Mouse (Mus musculus): ENCODE results near the gene Tedc2. TPM values are rescaled to one million over a fixed set of nuclear protein-coding genes. Genes with fewer than 3 reads are reported as not detected.
A peak's percentile ranks its signal among the peaks of the same experiment; 100 is the strongest.

Gene Tedc2
- polyA plus RNA-seq (2014; fragmentation: Nextera tagmentation; extraction: Ambion mirVana), result 13.4 and 14.8 TPM in 2 replicates

- Histone ChIP-seq H3K4me3 (ENCODE audit: low read length) (peak within 1 kb of the TSS; percentile 74), H3K9ac (ENCODE audit: low read depth, low read length) (peak within 1 kb of the TSS; percentile 71), H3K27ac (ENCODE audit: low read depth, low read length) (peak within 1 kb of the TSS; percentile 18; the same call in 1 of the 2 replicates), H3K4me2 (replicated peaks; ENCODE audit: low read depth, low read length) (peak within 1 kb of the TSS; percentile 70), H3K36me3 (ENCODE audit: control insufficient read depth, insufficient read depth, low read length) (peaks cover 56% of the 10 kb centered on the region), H3K9me3 (ENCODE audit: control insufficient read depth, low read length) (no peaks in the 10 kb centered on the region), H3K4me1 (ENCODE audit: control insufficient read depth, insufficient read depth, low read length) (peaks cover 7% of the 10 kb centered on the region), H3K27me3 (ENCODE audit: control insufficient read depth, insufficient read depth, low read length) (no peaks in the 10 kb centered on the region)
- WGBS, result 6% methylated on average over 41 of the region's 41 CpGs
- peak; percentile 94 for ATAC-seq (ENCODE audit: low FRiP score, low TSS enrichment)
Observed at GRCm38 (mm10) chr17:24220435-24221411, at the start of gene Tedc2. Gene Tedc2, minus strand, starts transcription at chr17:24220851.

DNA sequence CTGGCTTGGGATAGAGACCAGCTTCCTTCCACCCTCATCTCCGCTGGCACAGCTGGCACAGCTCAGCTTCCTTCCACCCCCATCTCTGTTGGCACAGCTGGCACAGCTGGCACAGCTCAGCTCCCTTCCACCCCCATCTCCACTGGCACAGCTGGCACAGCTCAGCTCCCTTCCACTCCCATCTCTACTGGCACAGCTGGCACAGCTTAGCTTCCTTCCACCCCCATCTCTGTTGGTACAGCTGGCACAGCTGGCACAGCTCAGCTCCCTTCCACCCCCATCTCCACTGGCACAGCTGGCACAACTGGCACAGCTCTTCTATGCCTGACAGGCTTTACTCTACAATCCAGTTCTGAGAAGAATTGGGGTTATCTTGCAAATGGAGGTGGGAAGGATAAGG, 46.5 kb upstream of the Tedc2 start:
- H3K36me3 ChIP-seq (ENCODE audit: control insufficient read depth, insufficient read depth, low read length), result no peaks in the 10 kb centered on the region
- ATAC-seq (ENCODE audit: low FRiP score, low TSS enrichment), result no peak
- WGBS, result 92% methylated on average over 1 of the region's 1 CpGs
- no peak overlapping the region for H3K9ac ChIP-seq (ENCODE audit: low read depth, low read length)
- no peak overlapping the region for H3K4me2 ChIP-seq (replicated peaks; ENCODE audit: low read depth, low read length)
- no peak overlapping the region for H3K4me3 ChIP-seq (ENCODE audit: low read length)
- no peaks in the 10 kb centered on the region for H3K9me3 ChIP-seq (ENCODE audit: control insufficient read depth, low read length)
- H3K27me3 ChIP-seq (ENCODE audit: control insufficient read depth, insufficient read depth, low read length), result no peaks in the 10 kb centered on the region
- H3K27ac ChIP-seq (ENCODE audit: low read depth, low read length), result no peak overlapping the region
- no peaks in the 10 kb centered on the region for H3K4me1 ChIP-seq (ENCODE audit: control insufficient read depth, insufficient read depth, low read length)

GRCm38 (mm10) chr17:24264766-24265165, 44.1 kb upstream of the Tedc2 start:
- no peaks in the 10 kb centered on the region for H3K27me3 ChIP-seq (ENCODE audit: control insufficient read depth, insufficient read depth, low read length)
- no peak overlapping the region for H3K4me3 ChIP-seq (ENCODE audit: low read length)
- no peak overlapping the region for H3K4me2 ChIP-seq (replicated peaks; ENCODE audit: low read depth, low read length)
- no peak for ATAC-seq (ENCODE audit: low FRiP score, low TSS enrichment)
- H3K9ac ChIP-seq (ENCODE audit: low read depth, low read length), result no peak overlapping the region
- H3K36me3 ChIP-seq (ENCODE audit: control insufficient read depth, insufficient read depth, low read length), result no peaks in the 10 kb centered on the region
- H3K4me1 ChIP-seq (ENCODE audit: control insufficient read depth, insufficient read depth, low read length), result no peaks in the 10 kb centered on the region
- H3K27ac ChIP-seq (ENCODE audit: low read depth, low read length), result no peak overlapping the region
- WGBS, result 82% methylated on average over 2 of the region's 2 CpGs
- no peaks in the 10 kb centered on the region for H3K9me3 ChIP-seq (ENCODE audit: control insufficient read depth, low read length)

- H3K4me1 ChIP-seq (ENCODE audit: control insufficient read depth, insufficient read depth, low read length), result no peaks in the 10 kb centered on the region
- no peak overlapping the region for H3K9ac ChIP-seq (ENCODE audit: low read depth, low read length)
- H3K9me3 ChIP-seq (ENCODE audit: control insufficient read depth, low read length), result no peaks in the 10 kb centered on the region
- H3K27me3 ChIP-seq (ENCODE audit: control insufficient read depth, insufficient read depth, low read length), result no peaks in the 10 kb centered on the region
- no peak overlapping the region for H3K4me2 ChIP-seq (replicated peaks; ENCODE audit: low read depth, low read length)
- H3K27ac ChIP-seq (ENCODE audit: low read depth, low read length), result no peak overlapping the region
- 66% methylated on average over 4 of the region's 4 CpGs for WGBS
- H3K36me3 ChIP-seq (ENCODE audit: control insufficient read depth, insufficient read depth, low read length), result no peaks in the 10 kb centered on the region
- ATAC-seq (ENCODE audit: low FRiP score, low TSS enrichment), result no peak
- no peak overlapping the region for H3K4me3 ChIP-seq (ENCODE audit: low read length)
Observed at GRCm38 (mm10) chr17:24260516-24260915, 39.9 kb upstream of the Tedc2 start.

DNA sequence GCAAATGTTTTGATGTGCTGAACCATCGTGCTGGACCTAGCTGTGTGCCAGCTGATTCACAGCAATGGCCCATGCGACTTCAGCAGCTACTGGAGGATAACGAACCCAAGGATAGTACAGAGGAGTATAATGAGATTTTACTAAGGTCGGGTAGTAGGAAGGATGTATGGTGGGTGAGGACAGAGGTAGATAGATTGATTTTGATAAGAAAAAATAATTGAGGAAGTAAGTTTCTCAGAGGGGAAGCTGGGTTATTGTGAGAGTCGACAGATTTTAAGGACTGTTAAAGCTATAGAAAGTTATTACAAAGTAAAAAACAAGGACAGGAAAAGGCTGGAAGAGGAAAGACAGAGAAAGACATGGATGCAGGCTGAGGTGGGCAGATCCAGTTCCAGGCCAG, 39.1 kb upstream of the Tedc2 start:
- ATAC-seq (ENCODE audit: low FRiP score, low TSS enrichment), result no peak
- no peaks in the 10 kb centered on the region for H3K36me3 ChIP-seq (ENCODE audit: control insufficient read depth, insufficient read depth, low read length)
- 71% methylated on average over 5 of the region's 5 CpGs for WGBS
- H3K4me2 ChIP-seq (replicated peaks; ENCODE audit: low read depth, low read length), result no peak overlapping the region
- H3K27me3 ChIP-seq (ENCODE audit: control insufficient read depth, insufficient read depth, low read length), result no peaks in the 10 kb centered on the region
- no peak overlapping the region for H3K27ac ChIP-seq (ENCODE audit: low read depth, low read length)
- no peaks in the 10 kb centered on the region for H3K9me3 ChIP-seq (ENCODE audit: control insufficient read depth, low read length)
- H3K4me3 ChIP-seq (ENCODE audit: low read length), result no peak overlapping the region
- no peak overlapping the region for H3K9ac ChIP-seq (ENCODE audit: low read depth, low read length)
- no peaks in the 10 kb centered on the region for H3K4me1 ChIP-seq (ENCODE audit: control insufficient read depth, insufficient read depth, low read length)

- no peak for ATAC-seq (ENCODE audit: low FRiP score, low TSS enrichment)
- Histone ChIP-seq H3K9ac (ENCODE audit: low read depth, low read length) (no peak overlapping the region), H3K4me1 (ENCODE audit: control insufficient read depth, insufficient read depth, low read length) (no peaks in the 10 kb centered on the region), H3K4me3 (ENCODE audit: low read length) (no peak overlapping the region), H3K27ac (ENCODE audit: low read depth, low read length) (no peak overlapping the region), H3K9me3 (ENCODE audit: control insufficient read depth, low read length) (no peaks in the 10 kb centered on the region), H3K36me3 (ENCODE audit: control insufficient read depth, insufficient read depth, low read length) (no peaks in the 10 kb centered on the region), H3K27me3 (ENCODE audit: control insufficient read depth, insufficient read depth, low read length) (no peaks in the 10 kb centered on the region), H3K4me2 (replicated peaks; ENCODE audit: low read depth, low read length) (no peak overlapping the region)
- WGBS, result 54% methylated on average over 4 of the region's 4 CpGs
Observed at GRCm38 (mm10) chr17:24258981-24259380, 38.3 kb upstream of the Tedc2 start.

DNA sequence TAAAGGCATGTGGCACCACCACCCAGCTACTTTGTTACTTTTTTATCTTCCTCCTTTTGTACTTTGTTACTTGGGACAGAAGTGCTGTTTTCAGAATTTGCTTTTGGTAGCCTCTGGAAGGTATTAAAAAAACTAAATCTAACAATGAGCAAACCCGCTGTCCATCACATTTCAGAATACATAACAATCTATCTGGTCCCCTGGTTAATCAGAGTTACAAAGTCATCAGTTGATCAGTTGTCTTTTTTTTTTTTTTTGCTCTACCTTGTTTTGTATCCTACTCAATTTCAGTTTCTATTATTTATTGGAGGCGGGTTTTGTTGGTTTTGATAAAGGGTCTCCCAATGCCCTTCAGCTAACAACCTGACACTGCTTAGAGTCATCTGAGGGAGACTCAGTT, 31.7 kb upstream of the Tedc2 start:
- Histone ChIP-seq H3K4me2 (replicated peaks; ENCODE audit: low read depth, low read length) (no peak overlapping the region), H3K36me3 (ENCODE audit: control insufficient read depth, insufficient read depth, low read length) (peaks cover 21% of the 10 kb centered on the region), H3K9ac (ENCODE audit: low read depth, low read length) (no peak overlapping the region)

GRCm38 (mm10) chr17:24251320-24252069, 30.8 kb upstream of the Tedc2 start, which contains the start of gene Ccnf:
Gene Ccnf, minus strand, starts transcription at chr17:24251484.
- Histone ChIP-seq H3K9me3 (ENCODE audit: control insufficient read depth, low read length) (no peaks in the 10 kb centered on the region), H3K4me2 (replicated peaks; ENCODE audit: low read depth, low read length) (peak within 1 kb of the TSS; percentile 65), H3K27ac (ENCODE audit: low read depth, low read length) (peak within 1 kb of the TSS; percentile 76), H3K4me3 (ENCODE audit: low read length) (peak within 1 kb of the TSS; percentile 85), H3K4me1 (ENCODE audit: control insufficient read depth, insufficient read depth, low read length) (peaks cover 8% of the 10 kb centered on the region; the same call in 1 of the 2 replicates), H3K9ac (ENCODE audit: low read depth, low read length) (peak within 1 kb of the TSS; percentile 89), H3K27me3 (ENCODE audit: control insufficient read depth, insufficient read depth, low read length) (no peaks in the 10 kb centered on the region), H3K36me3 (ENCODE audit: control insufficient read depth, insufficient read depth, low read length) (peaks cover 27% of the 10 kb centered on the region)
- WGBS, result under 1% methylated on average over 48 of the region's 48 CpGs
- ATAC-seq (ENCODE audit: low FRiP score, low TSS enrichment), result peak; percentile 100

More for the DNA sequence above, 31.7 kb upstream of the Tedc2 start:
- ATAC-seq (ENCODE audit: low FRiP score, low TSS enrichment), result no peak
- H3K27me3 ChIP-seq (ENCODE audit: control insufficient read depth, insufficient read depth, low read length), result no peaks in the 10 kb centered on the region
- no peaks in the 10 kb centered on the region for H3K9me3 ChIP-seq (ENCODE audit: control insufficient read depth, low read length)
- H3K4me3 ChIP-seq (ENCODE audit: low read length), result 0 out of 2 replicates have a peak overlapping the region, but pooled peaks have one; percentile 85
- H3K27ac ChIP-seq (ENCODE audit: low read depth, low read length), result no peak overlapping the region
- WGBS, result 94% methylated on average over 2 of the region's 2 CpGs
- H3K4me1 ChIP-seq (ENCODE audit: control insufficient read depth, insufficient read depth, low read length), result peaks cover 8% of the 10 kb centered on the region; the same call in 1 of the 2 replicates
